Mouse (Mus musculus): Measurements from ENCODE around the gene Cdk5rap3. TPM values are rescaled to one million over a fixed set of nuclear protein-coding genes. Genes with fewer than 3 reads are reported as not detected.

The Cdk5rap3 gene
- polyA plus RNA-seq, 1 experiment from 2014 or later: 68.7 TPM

Other genes with a start within 250 kb of the Cdk5rap3 start
- 8.3 and 9.6 TPM in 2 replicates for gene Snx11, start 138.9 kb downstream of the Cdk5rap3 start, polyA plus RNA-seq (2014; fragmentation: Nextera tagmentation; extraction: Ambion mirVana)
- gene Cbx1, start 127.4 kb downstream of the Cdk5rap3 start, polyA plus RNA-seq (2014; fragmentation: Nextera tagmentation; extraction: Ambion mirVana): 100 and 105 TPM in 2 replicates
- 30.4 and 36.4 TPM in 2 replicates for gene Nfe2l1, start 86.5 kb downstream of the Cdk5rap3 start, polyA plus RNA-seq (2014; fragmentation: Nextera tagmentation; extraction: Ambion mirVana)
- gene Copz2, start 66.6 kb downstream of the Cdk5rap3 start, polyA plus RNA-seq (2014; fragmentation: Nextera tagmentation; extraction: Ambion mirVana): 136 and 141 TPM in 2 replicates
- gene Prr15l, start 11.6 kb upstream of the Cdk5rap3 start, polyA plus RNA-seq (2014; fragmentation: Nextera tagmentation; extraction: Ambion mirVana): 46.8 and 48.7 TPM in 2 replicates
- 25.2 and 26.5 TPM in 2 replicates for gene Pnpo, start 27.5 kb upstream of the Cdk5rap3 start, polyA plus RNA-seq (2014; fragmentation: Nextera tagmentation; extraction: Ambion mirVana)
- 15.7 and 19.1 TPM in 2 replicates for gene Sp2, start 66.5 kb upstream of the Cdk5rap3 start, polyA plus RNA-seq (2014; fragmentation: Nextera tagmentation; extraction: Ambion mirVana)
- 0.15 and 0.42 TPM in 2 replicates for gene Sp6, start 96.9 kb upstream of the Cdk5rap3 start, polyA plus RNA-seq (2014; fragmentation: Nextera tagmentation; extraction: Ambion mirVana)
- 17.7 and 19.7 TPM in 2 replicates for gene Scrn2, start 113.4 kb upstream of the Cdk5rap3 start, polyA plus RNA-seq (2014; fragmentation: Nextera tagmentation; extraction: Ambion mirVana)
- 0.38 TPM in 1 of 2 replicates, not detected in the other for gene Lrrc46, start 124.9 kb upstream of the Cdk5rap3 start, polyA plus RNA-seq (2014; fragmentation: Nextera tagmentation; extraction: Ambion mirVana)
- 86.7 and 89.2 TPM in 2 replicates for gene Mrpl10, start 125.1 kb upstream of the Cdk5rap3 start, polyA plus RNA-seq (2014; fragmentation: Nextera tagmentation; extraction: Ambion mirVana)
- gene Osbpl7, start 134.1 kb upstream of the Cdk5rap3 start, polyA plus RNA-seq (2014; fragmentation: Nextera tagmentation; extraction: Ambion mirVana): 4.5 and 8.2 TPM in 2 replicates
- gene Tbx21, start 198.8 kb upstream of the Cdk5rap3 start, polyA plus RNA-seq (2014; fragmentation: Nextera tagmentation; extraction: Ambion mirVana): 0.20 TPM in 1 of 2 replicates, not detected in the other
- 3.7 TPM in 2 replicates for gene Tbkbp1, start 235.0 kb upstream of the Cdk5rap3 start, polyA plus RNA-seq (2014; fragmentation: Nextera tagmentation; extraction: Ambion mirVana)

All from stomach, embryonic 14.5 days (tissue).